Mouse (Mus musculus) kidney, postnatal 0 days (tissue): ENCODE results near the gene Gdpd5. TPM values are rescaled to one million over a fixed set of nuclear protein-coding genes. Genes with fewer than 3 reads are reported as not detected.

Experiments used
- ATAC-seq: fragments of 200-750 bp; cut with Nextera tagmentation; replicated peaks from 2 replicates; pipeline ENCODE4 v1.8.0; 2017; ENCODE audit warnings: low read depth, moderate number of reproducible peaks, moderate TSS enrichment, moderate library complexity; ENCODE audit not compliant: low FRiP score
- DNase-seq: peaks from one replicate; pipeline ENCODE4 v3.0.0-alpha.2; 2016; ENCODE audit warnings: low spot score
- H3K27ac ChIP-seq: fragments of 300-500 bp; sonication (generic); 2 replicates; pipeline ENCODE4 v1.5.1; 2014; ENCODE audit warnings: mild to moderate bottlenecking
- H3K27me3 ChIP-seq: fragments of 300-500 bp; sonication (generic); 2 replicates; pipeline ENCODE4 v1.6.1; 2014; ENCODE audit warnings: low read length, mixed read lengths; ENCODE audit not compliant: insufficient read depth
- H3K36me3 ChIP-seq: fragments of 300-500 bp; sonication (generic); 2 replicates; pipeline ENCODE4 v1.6.1; 2014; ENCODE audit warnings: low read length, mixed read lengths; ENCODE audit not compliant: insufficient read depth
- H3K4me1 ChIP-seq: fragments of 300-500 bp; sonication (generic); replicated peaks from 2 replicates; pipeline ENCODE4 v1.6.1; 2014; ENCODE audit warnings: antibody characterized with exemption, low read length, mixed read lengths; ENCODE audit not compliant: insufficient read depth
- H3K4me2 ChIP-seq: fragments of 300-500 bp; sonication (generic); 2 replicates; pipeline ENCODE4 v1.6.1; 2014; ENCODE audit warnings: mild to moderate bottlenecking, low read length, moderate library complexity, mixed read lengths
- H3K4me3 ChIP-seq: fragments of 300-500 bp; sonication (generic); replicated peaks from 2 replicates; pipeline ENCODE4 v1.5.1; 2014; ENCODE audit warnings: low read depth, low read length
- H3K9ac ChIP-seq: fragments of 300-500 bp; sonication (generic); 2 replicates; pipeline ENCODE4 v1.6.1; 2014; ENCODE audit warnings: low read depth, low read length
- H3K9me3 ChIP-seq: fragments of 300-500 bp; sonication (generic); replicated peaks from 2 replicates; pipeline ENCODE4 v1.6.1; 2016; ENCODE audit warnings: low read length, inconsistent platforms, mixed read lengths
- CTCF ChIP-seq: IDR thresholded peaks from 2 replicates; pipeline ENCODE4 v1.5.1; 2016; ENCODE audit warnings: antibody characterized with exemption, low read depth, mild to moderate bottlenecking, moderate library complexity
- WGBS: fragments of 180-500 bp; shearing (Covaris S2); extraction: QIAGEN DNeasy Blood & Tissue Kit; methylation state at CpG from one replicate; pipeline ENCODE4 v1.1.7; 2014; 5-methylcytosine and 5-hydroxymethylcytosine counted together
- polyA plus RNA-seq: library from polyadenylated mRNA; unstranded; fragments of >200 nt; fragmentation: Nextera tagmentation; extraction: Ambion mirVana; gene quantifications from 2 replicates; pipeline ENCODE4 v1.2.1, GENCODE M21; 2015

The Gdpd5 gene
- polyA plus RNA-seq, 1 experiment from 2014 or later, result 11.8 TPM

- no peak overlapping the region for H3K9ac ChIP-seq
- H3K27ac ChIP-seq, result no peak overlapping the region
- ATAC-seq (0 out of 2 replicates have a peak, but pooled peaks have one; percentile 15), DNase-seq (peak; percentile 33)
- H3K9me3 ChIP-seq, result no peaks in the 10 kb centered on the region
- no peak for TF ChIP-seq CTCF
- no peaks in the 10 kb centered on the region for H3K36me3 ChIP-seq
- H3K4me3 ChIP-seq, result no peak overlapping the region
- no peaks in the 10 kb centered on the region for H3K27me3 ChIP-seq
- 61% methylated on average over 8 of the region's 8 CpGs for WGBS
- H3K4me1 ChIP-seq, result 0 out of 2 replicates have a peak, but pooled peaks cover 3% of the 10 kb centered on the region
- H3K4me2 ChIP-seq, result no peak overlapping the region
Observed at GRCm38 (mm10) chr7:99401373-99401772, 20.2 kb downstream of the Gdpd5 start.

GRCm38 (mm10) chr7:99402477-99402876 is 21.3 kb downstream of the Gdpd5 start:
- no peak for DNase-seq

GRCm38 (mm10) chr7:99403254-99403653 is 22.0 kb downstream of the Gdpd5 start:
- Histone ChIP-seq H3K9me3 (no peaks in the 10 kb centered on the region), H3K4me2 (no peak overlapping the region), H3K27me3 (no peaks in the 10 kb centered on the region), H3K4me1 (no peaks in the 10 kb centered on the region), H3K36me3 (no peaks in the 10 kb centered on the region), H3K27ac (no peak overlapping the region), H3K4me3 (no peak overlapping the region), H3K9ac (no peak overlapping the region)
- peak; percentile 30 for DNase-seq
- no peak for ATAC-seq
- TF ChIP-seq CTCF, result no peak
- 75% methylated on average over 7 of the region's 7 CpGs for WGBS

More at GRCm38 (mm10) chr7:99402477-99402876, 21.3 kb downstream of the Gdpd5 start:
- TF ChIP-seq CTCF, result no peak
- ATAC-seq, result no peak
- H3K4me3 ChIP-seq, result no peak overlapping the region
- no peak overlapping the region for H3K4me2 ChIP-seq
- H3K27ac ChIP-seq, result no peak overlapping the region
- no peaks in the 10 kb centered on the region for H3K9me3 ChIP-seq
- H3K9ac ChIP-seq, result no peak overlapping the region
- H3K36me3 ChIP-seq, result no peaks in the 10 kb centered on the region
- H3K27me3 ChIP-seq, result no peaks in the 10 kb centered on the region
- WGBS, result 66% methylated on average over 6 of the region's 6 CpGs
- 0 out of 2 replicates have a peak, but pooled peaks cover 2% of the 10 kb centered on the region for H3K4me1 ChIP-seq

DNA sequence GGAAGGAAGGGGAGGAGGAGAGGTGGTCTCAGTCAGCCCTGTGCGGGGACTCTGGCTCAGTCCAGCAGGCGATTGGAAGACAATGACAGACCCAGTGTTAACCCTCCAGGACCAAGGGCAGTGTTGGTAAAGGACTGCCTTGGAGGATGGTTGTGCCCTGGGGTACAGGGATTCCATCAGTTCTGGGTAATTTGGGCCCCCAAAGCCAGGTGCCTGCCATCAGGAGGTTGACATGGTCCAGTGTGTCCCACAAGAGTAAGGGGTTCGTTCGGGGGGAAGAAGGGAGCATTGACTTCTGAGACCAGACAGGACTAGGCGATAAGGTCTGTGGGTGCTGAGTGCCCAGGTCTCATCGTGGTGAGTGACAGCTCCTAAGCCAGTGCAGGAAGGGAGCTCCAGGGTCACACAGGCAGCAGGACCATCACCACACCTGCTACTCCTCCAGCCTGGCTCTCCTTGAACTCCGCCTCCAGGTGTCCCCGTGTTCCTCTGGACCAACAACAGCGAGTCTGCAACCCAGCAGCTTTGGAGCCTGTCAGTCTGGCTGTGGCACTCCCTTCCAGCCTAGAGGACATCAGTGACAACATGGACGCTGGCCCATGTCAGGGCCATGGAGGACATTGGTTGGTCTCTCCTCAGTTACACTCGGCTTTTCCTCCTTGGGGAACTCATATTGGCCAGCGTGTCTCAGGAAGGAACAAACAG is 23.0 kb downstream of the Gdpd5 start:
- DNase-seq (no peak), ATAC-seq (no peak)
- no peak for TF ChIP-seq CTCF
- Histone ChIP-seq H3K9me3 (no peaks in the 10 kb centered on the region), H3K9ac (no peak overlapping the region), H3K4me3 (no peak overlapping the region), H3K27me3 (no peaks in the 10 kb centered on the region), H3K4me2 (no peak overlapping the region), H3K4me1 (no peaks in the 10 kb centered on the region), H3K36me3 (no peaks in the 10 kb centered on the region), H3K27ac (no peak overlapping the region)
- WGBS, result 76% methylated on average over 12 of the region's 12 CpGs

- Histone ChIP-seq H3K4me3 (no peak overlapping the region), H3K9me3 (no peaks in the 10 kb centered on the region), H3K27ac (no peak overlapping the region), H3K4me1 (no peaks in the 10 kb centered on the region), H3K4me2 (no peak overlapping the region), H3K27me3 (no peaks in the 10 kb centered on the region), H3K9ac (no peak overlapping the region), H3K36me3 (no peaks in the 10 kb centered on the region)
- no peak for DNase-seq
- TF ChIP-seq CTCF, result peak; percentile 6; the same call in 1 of the 2 replicates
- WGBS, result 49% methylated on average over 8 of the region's 8 CpGs
- no peak; the same call in 1 of the 2 replicates for ATAC-seq
Observed at GRCm38 (mm10) chr7:99405386-99406155, 24.4 kb downstream of the Gdpd5 start.

DNA sequence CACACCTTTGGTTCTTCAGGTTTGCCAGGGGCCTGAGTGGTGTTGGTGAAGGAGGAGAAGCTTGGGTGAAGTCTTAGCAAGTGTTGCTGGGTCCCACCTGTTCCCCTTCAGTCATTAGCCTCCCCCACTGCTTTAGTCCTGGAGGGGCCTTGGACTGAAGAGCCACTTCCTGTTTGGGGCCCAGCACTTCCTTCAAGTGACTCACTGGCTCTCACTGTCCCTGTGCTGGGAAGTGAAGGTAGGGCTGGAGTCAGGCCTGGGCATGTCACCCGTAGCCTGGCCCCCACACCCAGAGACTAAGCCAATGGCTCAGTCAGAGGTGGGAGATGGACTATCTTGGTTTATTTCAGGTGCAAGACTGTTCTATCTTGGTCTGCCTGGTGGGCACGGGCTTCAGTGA is 26.4 kb downstream of the Gdpd5 start:
- H3K27ac ChIP-seq, result no peak overlapping the region
- no peaks in the 10 kb centered on the region for H3K9me3 ChIP-seq
- no peak overlapping the region for H3K4me2 ChIP-seq
- 79% methylated on average over 2 of the region's 2 CpGs for WGBS
- no peak for TF ChIP-seq CTCF
- H3K27me3 ChIP-seq, result no peaks in the 10 kb centered on the region
- H3K9ac ChIP-seq, result no peak overlapping the region
- H3K4me1 ChIP-seq, result peaks cover 6% of the 10 kb centered on the region; the same call in 1 of the 2 replicates
- DNase-seq (no peak), ATAC-seq (no peak)
- no peaks in the 10 kb centered on the region for H3K36me3 ChIP-seq
- H3K4me3 ChIP-seq, result no peak overlapping the region
